Mouse (Mus musculus) liver, embryonic 16.5 days (tissue): ENCODE measurements around the gene Macc1. TPM values are rescaled to one million over a fixed set of nuclear protein-coding genes. Genes with fewer than 3 reads are reported as not detected.
"Not testable (repeated sequence)": the region's sequence is repeated elsewhere in the genome, so short reads cannot be mapped to it uniquely, and the experiment has no call there.

Source experiments
- ATAC-seq: fragments of 200-750 bp; cut with Nextera tagmentation; 2 replicates; pipeline ENCODE4 v1.8.0; 2017; ENCODE audit warnings: low read depth, mild to moderate bottlenecking, moderate number of reproducible peaks, moderate library complexity
- H3K27ac ChIP-seq: fragments of 300-500 bp; sonication (generic); 2 replicates; pipeline ENCODE4 v1.5.1; 2014; ENCODE audit warnings: mild to moderate bottlenecking, low read length
- H3K27me3 ChIP-seq: fragments of 300-500 bp; sonication (generic); 2 replicates; pipeline ENCODE4 v1.6.1; 2014; ENCODE audit warnings: low read depth, low read length, mixed read lengths; ENCODE audit not compliant: control insufficient read depth, insufficient read depth
- H3K36me3 ChIP-seq: fragments of 300-500 bp; sonication (generic); 2 replicates; pipeline ENCODE4 v1.6.1; 2014; ENCODE audit warnings: mild to moderate bottlenecking; ENCODE audit not compliant: control insufficient read depth, insufficient read depth
- H3K4me1 ChIP-seq: fragments of 300-500 bp; sonication (generic); 2 replicates; pipeline ENCODE4 v1.6.1; 2014; ENCODE audit warnings: low read depth, low read length, mixed read lengths; ENCODE audit not compliant: control insufficient read depth
- H3K4me2 ChIP-seq: fragments of 300-500 bp; sonication (generic); 2 replicates; pipeline ENCODE4 v1.6.1; 2014; ENCODE audit warnings: low read depth, low read length, mixed read lengths
- H3K4me3 ChIP-seq: fragments of 300-500 bp; sonication (generic); 2 replicates; pipeline ENCODE4 v1.5.1; 2014; ENCODE audit warnings: low read depth, mild to moderate bottlenecking, low read length
- H3K9ac ChIP-seq: fragments of 300-500 bp; sonication (generic); 2 replicates; pipeline ENCODE4 v1.6.1; 2014; ENCODE audit warnings: low read depth, low read length
- H3K9me3 ChIP-seq: fragments of 300-500 bp; sonication (generic); replicated peaks from 2 replicates; pipeline ENCODE4 v1.6.1; 2016; ENCODE audit warnings: low read length; ENCODE audit not compliant: control insufficient read depth
- WGBS: fragments of 180-500 bp; shearing (Covaris S2); extraction: QIAGEN DNeasy Blood & Tissue Kit; methylation state at CpG from one replicate; pipeline ENCODE4 v1.1.7; 2014; ENCODE audit not compliant: insufficient replicate concordance; 5-methylcytosine and 5-hydroxymethylcytosine counted together
- polyA plus RNA-seq: library from polyadenylated mRNA; unstranded; fragments of >200 nt; fragmentation: Nextera tagmentation; extraction: Ambion mirVana; gene quantifications from 2 replicates; pipeline ENCODE4 v1.2.1, GENCODE M21; 2015

The Macc1 gene
- polyA plus RNA-seq, 1 experiment from 2014 or later, result 0.04 TPM

DNA sequence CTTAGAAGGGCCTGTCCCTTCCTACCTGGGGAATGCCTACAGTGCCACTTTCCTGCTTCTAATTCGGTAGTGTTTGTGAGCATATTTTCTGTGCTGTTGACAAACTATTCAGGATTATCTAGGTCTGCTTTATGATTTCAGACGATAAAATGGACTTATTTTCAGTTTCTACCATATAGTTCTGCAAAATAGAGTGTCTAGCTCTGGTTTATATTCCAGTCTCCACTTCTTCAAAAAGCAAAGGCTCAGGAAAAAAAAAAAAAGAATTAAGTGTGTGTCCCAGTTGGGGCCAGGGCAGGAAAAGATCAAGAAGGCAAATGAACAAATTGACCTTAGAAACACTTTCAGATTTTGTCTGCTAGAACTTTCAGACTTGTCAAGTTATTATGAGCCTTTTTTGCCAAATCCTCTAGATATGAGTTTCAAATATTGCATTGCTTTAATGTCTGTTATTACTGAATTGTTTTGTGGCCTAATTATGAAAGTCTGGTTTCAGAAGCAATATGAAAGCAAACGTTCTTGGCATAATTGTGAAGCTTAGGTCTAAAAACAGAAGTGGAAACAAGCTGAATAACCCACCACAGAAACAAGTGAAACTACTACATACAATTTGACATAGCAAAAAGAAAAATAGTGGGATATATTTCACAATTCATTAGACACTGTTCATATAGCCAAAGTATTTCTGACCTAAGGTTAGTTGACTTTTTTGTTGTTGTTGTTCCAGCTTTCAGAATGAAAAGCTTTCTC is 881 bp upstream of the Macc1 start:
- no peaks in the 10 kb centered on the region for H3K4me1 ChIP-seq
- no peak overlapping the region for H3K4me2 ChIP-seq
- H3K27me3 ChIP-seq, result no peaks in the 10 kb centered on the region
- H3K27ac ChIP-seq, result no peak overlapping the region
- H3K36me3 ChIP-seq, result no peaks in the 10 kb centered on the region
- no peak overlapping the region for H3K9ac ChIP-seq
- H3K9me3 ChIP-seq, result no peaks in the 10 kb centered on the region
- WGBS, result 38% methylated on average over 3 of the region's 3 CpGs
- no peak for ATAC-seq
- no peak overlapping the region for H3K4me3 ChIP-seq

DNA sequence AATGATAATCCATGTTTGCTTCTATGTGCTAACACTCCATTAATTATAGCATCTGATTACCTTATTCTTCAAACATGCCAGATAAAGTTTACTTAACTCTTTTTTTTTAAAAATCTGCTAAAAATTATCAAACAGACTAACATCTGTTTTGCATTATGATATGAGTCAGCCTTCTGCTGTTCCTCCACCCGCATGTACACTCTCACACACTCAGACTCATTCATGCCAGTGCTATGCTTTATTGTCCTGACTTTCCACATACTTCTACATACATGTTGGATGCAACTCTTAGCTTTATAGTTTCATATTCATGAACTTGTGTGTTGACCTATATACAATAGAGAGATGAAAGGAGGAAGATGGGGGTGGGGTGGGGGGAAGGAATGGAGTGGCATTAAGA is 4.7 kb downstream of the Macc1 start:
- Histone ChIP-seq H3K27me3 (no peaks in the 10 kb centered on the region), H3K9ac (no peak overlapping the region), H3K27ac (no peak overlapping the region), H3K9me3 (no peaks in the 10 kb centered on the region), H3K4me1 (no peaks in the 10 kb centered on the region), H3K4me3 (no peak overlapping the region), H3K36me3 (no peaks in the 10 kb centered on the region), H3K4me2 (no peak overlapping the region)
- 57% methylated on average over 1 of the region's 1 CpGs for WGBS
- no peak for ATAC-seq

DNA sequence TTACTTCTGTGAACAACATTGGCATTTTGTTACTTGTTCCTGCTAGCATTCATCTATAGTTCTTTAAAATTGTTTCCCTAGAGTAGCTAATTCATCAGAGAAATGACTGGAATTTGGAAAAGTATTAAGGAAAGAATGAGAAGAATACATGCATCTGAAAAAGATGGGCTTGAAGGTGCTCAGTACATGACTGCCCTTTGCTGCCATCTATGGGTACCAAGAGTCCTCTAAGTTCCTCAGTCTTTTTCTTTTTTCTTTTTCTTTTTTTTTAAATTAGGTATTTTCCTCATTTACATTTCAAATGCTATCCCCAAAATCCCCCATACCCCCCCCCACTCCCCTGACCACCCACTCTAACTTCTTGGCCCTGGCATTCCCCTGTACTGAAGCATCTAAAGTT is 11.3 kb downstream of the Macc1 start:
- Histone ChIP-seq H3K36me3 (no peaks in the 10 kb centered on the region), H3K4me1 (no peaks in the 10 kb centered on the region), H3K9me3 (no peaks in the 10 kb centered on the region), H3K27ac (no peak overlapping the region), H3K4me2 (no peak overlapping the region), H3K4me3 (no peak overlapping the region), H3K9ac (no peak overlapping the region), H3K27me3 (no peaks in the 10 kb centered on the region)
- ATAC-seq, result no peak

DNA sequence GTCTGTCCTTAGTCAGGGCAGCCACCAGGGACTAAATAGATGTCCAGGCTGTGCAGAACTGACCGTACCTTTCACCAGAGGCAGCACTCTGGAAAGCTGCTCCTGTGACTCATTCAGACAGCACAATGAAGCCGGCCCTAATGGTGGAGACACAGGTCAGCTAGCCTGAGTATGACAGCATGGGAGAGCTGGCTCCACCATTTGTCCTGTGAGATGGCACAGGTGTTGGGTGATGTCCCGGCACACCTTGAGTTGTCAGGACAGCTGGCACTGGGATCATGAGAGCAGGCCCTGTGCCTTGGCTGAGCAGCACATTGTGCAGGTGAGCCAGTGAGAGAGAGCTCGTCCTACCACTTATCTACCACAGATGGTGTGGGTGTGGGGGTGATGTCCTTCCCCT is 16.6 kb downstream of the Macc1 start:
- Histone ChIP-seq H3K36me3 (no peaks in the 10 kb centered on the region), H3K27ac (no peak overlapping the region), H3K9ac (no peak overlapping the region), H3K4me2 (no peak overlapping the region), H3K4me1 (no peaks in the 10 kb centered on the region), H3K27me3 (no peaks in the 10 kb centered on the region), H3K9me3 (no peaks in the 10 kb centered on the region), H3K4me3 (no peak overlapping the region)
- no peak for ATAC-seq
- WGBS, result 47% methylated on average over 4 of the region's 4 CpGs

DNA sequence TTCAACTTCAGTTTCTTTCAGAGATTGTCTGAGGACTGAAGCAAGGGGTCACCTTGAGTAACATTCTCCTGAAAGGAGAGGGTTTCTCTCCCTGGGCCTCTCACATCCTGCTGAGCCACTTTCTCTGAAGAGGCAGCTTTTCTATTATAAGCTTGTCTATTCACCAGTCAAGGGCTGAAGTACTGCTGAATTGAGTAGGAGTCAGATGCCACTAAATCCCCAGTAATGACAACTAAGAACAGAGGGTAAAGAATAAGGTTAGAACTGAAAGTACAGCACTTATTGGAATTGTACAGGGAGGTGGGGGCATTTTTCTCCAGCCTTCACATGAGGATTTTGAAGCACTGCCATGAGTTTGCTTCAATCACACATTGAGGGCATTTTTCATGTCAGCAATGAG is 19.3 kb downstream of the Macc1 start:
- H3K36me3 ChIP-seq, result no peaks in the 10 kb centered on the region
- no peak for ATAC-seq
- H3K4me2 ChIP-seq, result no peak overlapping the region
- H3K27me3 ChIP-seq, result no peaks in the 10 kb centered on the region
- H3K9ac ChIP-seq, result no peak overlapping the region
- no peaks in the 10 kb centered on the region for H3K4me1 ChIP-seq
- H3K27ac ChIP-seq, result no peak overlapping the region
- no peak overlapping the region for H3K4me3 ChIP-seq
- H3K9me3 ChIP-seq, result no peaks in the 10 kb centered on the region

DNA sequence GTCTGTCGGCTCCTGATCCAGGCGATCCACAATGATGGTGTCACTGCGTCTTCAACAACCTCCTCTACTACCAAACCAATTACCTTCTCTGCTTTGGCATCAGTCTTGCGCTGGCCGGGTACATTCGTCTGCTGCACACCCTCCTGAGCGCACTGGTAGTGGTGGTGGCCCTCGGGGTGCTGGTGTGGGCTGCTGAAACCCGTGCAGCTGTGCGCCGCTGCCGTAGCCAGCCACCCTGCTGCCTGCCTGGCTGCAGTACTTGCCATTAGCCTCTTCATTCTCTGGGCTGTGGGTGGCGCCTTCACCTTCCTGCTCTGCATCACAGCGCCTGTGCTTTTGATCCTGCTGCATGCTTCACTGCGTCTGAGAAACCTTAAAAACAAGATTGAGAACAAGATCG is 38.5 kb downstream of the Macc1 start:
- 36% methylated on average over 16 of the region's 16 CpGs for WGBS

DNA sequence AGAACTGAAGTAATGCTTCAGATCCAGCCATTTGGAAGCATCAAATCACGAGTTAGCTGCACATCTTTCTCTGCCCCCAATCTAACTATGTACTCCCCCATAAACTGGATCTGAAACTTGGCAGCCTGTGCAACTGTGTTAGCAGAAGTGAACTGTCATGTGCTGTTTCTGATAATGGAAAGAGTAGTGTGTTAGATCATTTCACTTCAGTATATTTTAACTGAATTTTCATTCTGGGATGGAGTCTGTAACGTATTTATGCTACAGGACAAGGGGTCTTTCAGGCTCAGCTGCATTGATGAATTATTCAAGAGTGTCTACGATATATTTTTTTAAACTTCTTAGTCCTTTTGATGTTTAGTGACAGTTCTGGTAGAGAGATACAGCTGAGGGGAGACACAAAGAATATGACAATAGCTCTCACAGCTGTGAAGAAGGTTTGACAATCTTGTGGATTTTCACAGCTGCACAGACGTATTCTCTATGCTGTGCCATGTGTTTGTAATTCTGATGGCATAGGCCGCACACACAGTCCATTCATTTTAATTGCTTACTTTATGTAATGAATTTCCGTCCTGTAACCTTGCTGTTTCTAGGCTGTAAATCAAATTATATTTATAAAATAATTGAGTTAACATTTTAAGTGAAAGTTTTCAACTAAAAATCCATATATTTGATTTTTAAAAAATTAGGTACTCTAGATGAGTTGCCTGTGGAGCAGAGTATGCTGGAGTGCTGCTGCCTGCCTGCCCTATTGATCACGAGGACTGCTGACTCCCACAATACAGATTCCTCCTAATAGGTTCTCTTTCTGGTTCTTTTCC is 43.6 kb downstream of the Macc1 start:
- no peak overlapping the region for H3K27ac ChIP-seq
- no peak overlapping the region for H3K4me3 ChIP-seq
- no peak overlapping the region for H3K4me2 ChIP-seq
- 49% methylated on average over 7 of the region's 7 CpGs for WGBS
- no peaks in the 10 kb centered on the region for H3K36me3 ChIP-seq
- no peaks in the 10 kb centered on the region for H3K4me1 ChIP-seq
- no peaks in the 10 kb centered on the region for H3K27me3 ChIP-seq
- no peak overlapping the region for H3K9ac ChIP-seq
- ATAC-seq, result no peak
- H3K9me3 ChIP-seq, result no peaks in the 10 kb centered on the region

More for the DNA sequence above, 38.5 kb downstream of the Macc1 start:
- H3K4me1 ChIP-seq, H3K36me3 ChIP-seq, H3K9me3 ChIP-seq, H3K4me2 ChIP-seq, H3K27me3 ChIP-seq, H3K27ac ChIP-seq, H3K9ac ChIP-seq, ATAC-seq, H3K4me3 ChIP-seq: not testable (repeated sequence)

DNA sequence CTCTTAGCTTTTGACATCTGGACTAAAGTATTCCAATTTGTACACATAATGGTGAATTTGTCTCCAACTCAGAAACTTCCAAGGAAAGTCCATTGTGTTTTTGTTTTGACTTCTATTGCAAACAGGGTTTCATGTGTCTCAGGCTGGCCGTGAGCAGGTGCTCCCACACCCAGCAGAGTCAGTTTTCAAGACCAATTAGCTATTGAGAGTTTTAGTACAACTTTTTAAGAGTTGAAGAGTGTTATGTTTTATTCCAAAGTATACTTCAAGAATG is 44.1 kb downstream of the Macc1 start:
- no peaks in the 10 kb centered on the region for H3K36me3 ChIP-seq
- no peaks in the 10 kb centered on the region for H3K9me3 ChIP-seq
- no peak for ATAC-seq
- no peaks in the 10 kb centered on the region for H3K4me1 ChIP-seq
- no peak overlapping the region for H3K9ac ChIP-seq
- no peaks in the 10 kb centered on the region for H3K27me3 ChIP-seq
- H3K27ac ChIP-seq, result no peak overlapping the region
- WGBS, result 40% methylated on average over 1 of the region's 1 CpGs
- no peak overlapping the region for H3K4me2 ChIP-seq
- H3K4me3 ChIP-seq, result no peak overlapping the region

DNA sequence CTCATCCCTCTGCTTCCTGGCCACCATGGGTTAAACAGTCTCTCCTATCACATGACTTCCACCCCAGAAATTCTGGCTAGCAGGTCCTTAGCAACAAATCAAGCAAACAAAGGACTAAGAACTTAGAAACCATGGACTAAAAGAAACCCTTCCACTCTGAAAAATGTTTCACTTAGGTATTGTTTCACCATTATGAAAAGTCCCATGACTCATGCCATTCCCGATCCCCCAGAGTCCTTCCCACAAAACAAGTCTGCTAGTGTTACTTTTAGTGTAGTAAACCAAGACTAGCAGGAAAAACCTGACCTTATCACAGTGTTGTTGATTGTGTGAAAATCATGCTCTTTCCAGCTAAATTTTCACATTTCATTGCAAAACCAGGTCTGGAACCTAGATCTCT is 51.0 kb downstream of the Macc1 start:
- Histone ChIP-seq H3K9ac (no peak overlapping the region), H3K27ac (no peak overlapping the region), H3K4me2 (no peak overlapping the region), H3K27me3 (no peaks in the 10 kb centered on the region), H3K4me1 (no peaks in the 10 kb centered on the region), H3K36me3 (no peaks in the 10 kb centered on the region), H3K4me3 (no peak overlapping the region), H3K9me3 (no peaks in the 10 kb centered on the region)
- WGBS, result 58% methylated on average over 1 of the region's 1 CpGs
- ATAC-seq, result no peak
